Mouse (Mus musculus): Measurements from ENCODE around the gene Tmcc2. TPM values are rescaled to one million over a fixed set of nuclear protein-coding genes. Genes with fewer than 3 reads are reported as not detected.

The Tmcc2 gene
- total RNA-seq, 2 experiments from 2014 or later, result 128 to 133 TPM

- intact Hi-C loops (cut with DNase I), result no loop called here
- DNase-seq, result no peak
Observed at GRCm38 (mm10) chr1:132317894-132318863, 72.9 kb downstream of the Tmcc2 start.

GRCm38 (mm10) chr1:132317413-132317812 is 73.7 kb downstream of the Tmcc2 start:
- DNase-seq, result no peak
- intact Hi-C loops (cut with DNase I), result no loop called here

GRCm38 (mm10) chr1:132316625-132316994 is 74.5 kb downstream of the Tmcc2 start:
- intact Hi-C loops (cut with DNase I), result no loop called here
- no peak for DNase-seq

GRCm38 (mm10) chr1:132315889-132316624 is 75.0 kb downstream of the Tmcc2 start, which contains the start of gene Nuak2:
Nuak2 (plus strand) TSS chr1:132316126.
- intact Hi-C loops (cut with DNase I), result no loop called here
- DNase-seq, result peak; percentile 85

GRCm38 (mm10) chr1:132312703-132313102 is 78.4 kb downstream of the Tmcc2 start:
- intact Hi-C loops (cut with DNase I), result loop anchor here (5.0 kb wide), 1 partner anchor 45 kb away; no protein-coding TSS in a partner anchor
- DNase-seq, result peak; percentile 52

- intact Hi-C loops (cut with DNase I), result loop anchor here (5.0 kb wide), 1 partner anchor 45 kb away; no protein-coding TSS in a partner anchor
Observed at GRCm38 (mm10) chr1:132312043-132312442, 79.0 kb downstream of the Tmcc2 start.

GRCm38 (mm10) chr1:132311174-132311859 is 79.8 kb downstream of the Tmcc2 start:
- intact Hi-C loops (cut with DNase I), result loop anchor here (5.0 kb wide), 1 partner anchor 46 kb away; no protein-coding TSS in a partner anchor
- no peak for DNase-seq

More at GRCm38 (mm10) chr1:132312043-132312442, 79.0 kb downstream of the Tmcc2 start:
- DNase-seq, result no peak

- intact Hi-C loops (cut with DNase I), result loop anchor here (5.0 kb wide), 1 partner anchor 47 kb away; no protein-coding TSS in a partner anchor
- DNase-seq, result no peak
Observed at GRCm38 (mm10) chr1:132310754-132311153, 80.3 kb downstream of the Tmcc2 start.

- intact Hi-C loops (cut with DNase I), result no loop called here
- DNase-seq, result no peak
Observed at GRCm38 (mm10) chr1:132308674-132309073, 82.4 kb downstream of the Tmcc2 start.

- no peak for DNase-seq
- intact Hi-C loops (cut with DNase I), result no loop called here
Observed at GRCm38 (mm10) chr1:132307962-132308361, 83.1 kb downstream of the Tmcc2 start.

GRCm38 (mm10) chr1:132306808-132307207 is 84.3 kb downstream of the Tmcc2 start:
- DNase-seq, result no peak
- intact Hi-C loops (cut with DNase I), result no loop called here

Other genes starting within 250 kb of the Tmcc2 start
- 10 to 100 TPM in 1 of 2 experiments, 1 to 10 TPM in 1; 8.8 to 10.1 TPM for gene Lemd1, start 199.8 kb downstream of the Tmcc2 start, total RNA-seq (2021)
- gene AC124108.1, start 199.8 kb downstream of the Tmcc2 start, total RNA-seq (2021), result 1 to 10 TPM; 3.6 to 4.2 TPM
- gene Gm10188, start 161.5 kb downstream of the Tmcc2 start, total RNA-seq (2021), result not detected
- 10 to 100 TPM in 1 of 2 experiments, 1 to 10 TPM in 1; 9.1 to 10.7 TPM for gene Klhdc8a, start 92.7 kb downstream of the Tmcc2 start, total RNA-seq (2021)
- gene Nuak2, start 75.2 kb downstream of the Tmcc2 start, total RNA-seq (2021), result 1 to 10 TPM; 2.6 to 3.2 TPM
- gene Dstyk, start 26.3 kb upstream of the Tmcc2 start, total RNA-seq (2021), result 10 to 100 TPM; 22.0 to 23.9 TPM
- gene Rbbp5, start 86.1 kb upstream of the Tmcc2 start, total RNA-seq (2021), result 10 to 100 TPM; 37.9 to 39.0 TPM
- 1 to 10 TPM; 2.2 to 2.9 TPM for gene Tmem81, start 114.9 kb upstream of the Tmcc2 start, total RNA-seq (2021)
- gene Cntn2, start 152.0 kb upstream of the Tmcc2 start, total RNA-seq (2021), result 100 to 1,000 TPM; 113 to 118 TPM